Mouse (Mus musculus) forebrain, embryonic 10.5 days (tissue): Measurements from ENCODE around the gene AC161166.1. TPM values are rescaled to one million over a fixed set of nuclear protein-coding genes. Genes with fewer than 3 reads are reported as not detected.
"Not testable (repeated sequence)": the region's sequence is repeated elsewhere in the genome, so short reads cannot be mapped to it uniquely, and the experiment has no call there.

ENCODE experiments used
- DNase-seq: peaks from one replicate; pipeline ENCODE4 v3.0.0-alpha.2; 2017; ENCODE audit warnings: low spot score; ENCODE audit errors: extremely low spot score
- H3K27ac ChIP-seq: fragments of 300-500 bp; sonication (generic); 2 replicates; pipeline ENCODE4 v1.5.1; 2016; ENCODE audit warnings: mild to moderate bottlenecking
- H3K27me3 ChIP-seq: fragments of 300-500 bp; sonication (generic); 2 replicates; pipeline ENCODE4 v1.6.1; 2016; ENCODE audit warnings: mild to moderate bottlenecking; ENCODE audit not compliant: poor library complexity, severe bottlenecking
- H3K36me3 ChIP-seq: fragments of 300-500 bp; sonication (generic); replicated peaks from 2 replicates; pipeline ENCODE4 v1.6.1; 2016; ENCODE audit warnings: mild to moderate bottlenecking, moderate library complexity
- H3K4me1 ChIP-seq: fragments of 300-500 bp; sonication (generic); 2 replicates; pipeline ENCODE4 v1.6.1; 2016
- H3K4me3 ChIP-seq: fragments of 300-500 bp; sonication (generic); 2 replicates; pipeline ENCODE4 v1.5.1; 2016; ENCODE audit warnings: mild to moderate bottlenecking, moderate library complexity
- H3K9me3 ChIP-seq: fragments of 300-500 bp; sonication (generic); 2 replicates; pipeline ENCODE4 v1.6.1; 2016; ENCODE audit warnings: mild to moderate bottlenecking, moderate library complexity
- WGBS: fragments of 180-500 bp; shearing (Covaris S2); methylation state at CpG from one replicate; pipeline ENCODE4 v1.1.7; 2016; 5-methylcytosine and 5-hydroxymethylcytosine counted together
- polyA plus RNA-seq: library from polyadenylated mRNA; unstranded; fragments of >200 nt; fragmentation: Nextera tagmentation; extraction: Ambion mirVana; gene quantifications from 2 replicates; pipeline ENCODE4 v1.2.1, GENCODE M21; 2016

Gene AC161166.1
- polyA plus RNA-seq, 1 experiment from 2014 or later, result 0.82 TPM

DNA sequence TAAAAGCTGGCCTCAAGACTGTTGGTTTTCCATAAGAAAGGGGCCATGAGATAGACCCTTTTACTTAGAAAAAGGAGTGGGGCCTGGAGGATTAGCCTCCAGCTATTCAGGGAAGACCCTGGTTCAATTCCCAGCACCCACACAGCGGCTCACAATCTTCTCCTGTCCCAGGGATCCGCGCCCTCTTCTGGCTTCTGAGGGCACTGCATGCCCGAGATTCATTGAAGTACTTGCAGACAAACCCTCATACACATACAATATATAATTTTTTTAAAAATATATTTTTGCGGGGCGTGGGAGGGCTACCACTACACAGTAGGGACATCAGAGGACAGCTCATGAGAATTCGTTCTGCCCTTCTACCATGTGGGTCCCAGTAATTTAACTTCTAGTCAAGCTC, 11.3 kb downstream of the AC161166.1 start:
- Histone ChIP-seq H3K36me3 (peaks cover 39% of the 10 kb centered on the region), H3K27ac (no peak overlapping the region), H3K4me1 (peaks cover 38% of the 10 kb centered on the region), H3K9me3 (peaks cover 11% of the 10 kb centered on the region), H3K27me3 (peaks cover 68% of the 10 kb centered on the region), H3K4me3 (no peak overlapping the region)
- WGBS, result 33% methylated on average over 7 of the region's 7 CpGs
- DNase-seq, result no peak

DNA sequence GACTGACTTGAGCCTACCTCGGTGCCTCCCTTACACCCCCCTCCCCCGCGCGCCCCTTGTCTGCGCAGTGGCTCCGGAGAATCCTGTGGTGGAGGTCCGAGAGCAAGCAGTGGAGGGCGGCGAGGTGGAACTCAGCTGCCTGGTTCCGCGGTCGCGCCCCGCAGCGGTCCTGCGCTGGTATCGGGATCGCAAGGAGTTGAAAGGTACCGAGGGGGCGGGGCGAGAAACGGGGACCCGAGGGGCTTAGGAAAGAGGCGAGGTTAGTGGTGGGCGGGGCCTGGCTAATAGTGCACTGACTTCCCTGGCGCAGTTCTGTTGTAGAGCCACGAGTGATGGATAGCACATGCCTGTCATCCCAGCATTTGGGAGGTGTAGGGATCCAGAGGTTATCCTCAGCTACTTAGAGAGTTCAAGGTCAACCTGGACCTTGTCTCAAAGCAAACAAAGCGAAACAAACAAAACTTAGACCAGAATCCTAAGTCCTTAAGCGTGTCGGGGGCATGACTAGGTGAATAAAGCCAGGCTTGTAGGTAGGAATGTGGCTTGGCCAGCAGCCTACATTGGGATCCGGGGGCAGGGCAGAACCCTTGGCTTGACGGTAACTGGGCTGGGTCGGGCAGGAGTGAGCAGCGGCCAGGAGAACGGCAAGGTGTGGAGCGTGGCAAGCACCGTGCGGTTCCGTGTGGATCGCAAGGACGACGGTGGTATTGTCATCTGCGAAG, 12.2 kb downstream of the AC161166.1 start:
- Histone ChIP-seq H3K27ac (0 out of 2 replicates have a peak overlapping the region, but pooled peaks have one; percentile 31), H3K36me3 (peaks cover 40% of the 10 kb centered on the region), H3K4me3 (peak overlapping the region; percentile 46), H3K9me3 (peaks cover 11% of the 10 kb centered on the region), H3K27me3 (peaks cover 68% of the 10 kb centered on the region), H3K4me1 (peaks cover 29% of the 10 kb centered on the region)
- 13% methylated on average over 43 of the region's 43 CpGs for WGBS
- DNase-seq, result no peak

DNA sequence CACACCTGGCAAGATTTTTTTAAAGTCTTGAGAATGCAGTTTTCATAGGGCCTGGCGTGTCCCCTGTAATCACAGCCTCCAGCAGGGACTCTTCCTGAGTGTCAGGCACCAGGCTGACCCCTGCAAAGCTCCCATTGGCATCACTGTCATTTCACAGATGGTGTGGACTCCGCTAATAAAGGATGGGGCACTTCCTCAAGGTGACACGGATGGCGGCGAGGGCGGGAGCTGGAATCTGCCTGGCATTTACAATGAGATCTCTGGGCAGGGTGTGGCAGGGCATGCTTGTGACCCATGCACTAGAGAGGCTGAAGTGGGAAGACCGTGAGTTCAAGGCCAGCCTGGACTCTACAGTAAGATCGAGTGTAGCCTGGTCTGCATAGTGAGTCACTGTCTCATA, 24.0 kb downstream of the AC161166.1 start:
- H3K36me3 ChIP-seq, result peaks cover 20% of the 10 kb centered on the region
- H3K27me3 ChIP-seq, result peaks cover 27% of the 10 kb centered on the region
- no peak overlapping the region for H3K4me3 ChIP-seq
- H3K9me3 ChIP-seq, result no peaks in the 10 kb centered on the region
- H3K27ac ChIP-seq, result no peak overlapping the region
- WGBS, result 87% methylated on average over 8 of the region's 8 CpGs
- no peak for DNase-seq
- H3K4me1 ChIP-seq, result peaks cover 30% of the 10 kb centered on the region

- 49% methylated on average over 3 of the region's 3 CpGs for WGBS
- Histone ChIP-seq H3K4me3 (peak overlapping the region; percentile 13; the same call in 1 of the 2 replicates), H3K27me3 (peaks cover 36% of the 10 kb centered on the region), H3K36me3 (peaks cover 19% of the 10 kb centered on the region), H3K27ac (peak overlapping the region; percentile 83), H3K4me1 (peaks cover 39% of the 10 kb centered on the region), H3K9me3 (no peaks in the 10 kb centered on the region)
- no peak for DNase-seq
These were observed 24.9 kb downstream of the AC161166.1 start for GRCm38 (mm10) chr7:24487403-24487802.

- Histone ChIP-seq H3K4me3 (peak overlapping the region; percentile 20; the same call in 1 of the 2 replicates), H3K4me1 (peaks cover 44% of the 10 kb centered on the region)
These were observed 25.6 kb downstream of the AC161166.1 start for GRCm38 (mm10) chr7:24486654-24487130.

DNA sequence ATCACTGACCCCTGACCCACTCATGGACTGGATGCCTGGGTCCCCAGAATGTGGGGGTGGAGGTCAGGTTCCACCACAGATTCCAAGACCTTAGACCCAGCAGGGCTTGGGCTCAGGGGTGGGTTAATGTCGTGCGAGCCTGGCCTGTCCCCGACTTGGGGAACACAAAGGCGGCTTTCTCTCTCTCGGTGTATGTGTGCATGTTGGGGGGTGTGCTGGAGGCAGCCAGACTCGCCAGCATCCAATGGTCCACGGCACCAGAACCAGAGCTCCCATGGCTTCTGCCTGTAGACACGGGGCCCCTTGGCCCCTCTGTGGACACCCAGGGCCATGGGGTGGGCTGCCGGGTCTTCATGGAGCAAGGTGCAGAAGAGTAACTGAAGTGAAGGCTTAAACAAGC, 26.8 kb downstream of the AC161166.1 start:
- WGBS, result 75% methylated on average over 9 of the region's 9 CpGs
- Histone ChIP-seq H3K27me3 (peaks cover 54% of the 10 kb centered on the region), H3K4me3 (no peak overlapping the region), H3K9me3 (no peaks in the 10 kb centered on the region), H3K36me3 (peaks cover 8% of the 10 kb centered on the region), H3K27ac (peak overlapping the region; percentile 83; the same call in 1 of the 2 replicates), H3K4me1 (peaks cover 56% of the 10 kb centered on the region)
- no peak for DNase-seq

More at GRCm38 (mm10) chr7:24486654-24487130, 25.6 kb downstream of the AC161166.1 start:
- 49% methylated on average over 9 of the region's 9 CpGs for WGBS
- DNase-seq, result no peak
- H3K9me3 ChIP-seq, result no peaks in the 10 kb centered on the region
- H3K27me3 ChIP-seq, result peaks cover 42% of the 10 kb centered on the region
- H3K27ac ChIP-seq, result peak overlapping the region; percentile 83
- H3K36me3 ChIP-seq, result peaks cover 12% of the 10 kb centered on the region

DNA sequence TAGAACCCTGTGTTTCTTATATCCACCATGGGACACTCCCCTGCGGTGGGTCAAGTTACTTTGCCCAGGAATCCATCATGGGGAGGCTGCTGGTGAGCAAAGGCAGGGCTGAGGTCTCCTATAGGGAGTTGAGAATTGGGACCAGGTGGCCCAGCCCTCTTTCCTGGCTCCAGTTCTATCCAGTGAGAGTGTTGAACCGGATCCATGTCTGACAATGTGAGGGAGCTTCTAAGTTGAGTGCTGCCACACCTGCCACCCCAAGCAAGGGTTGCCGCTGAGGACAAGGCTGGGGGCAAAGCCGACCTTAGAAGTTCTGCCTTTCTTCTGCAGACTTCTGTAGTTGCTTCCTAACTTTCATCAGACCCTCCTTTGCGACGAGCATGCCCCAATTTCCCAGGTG, 29.0 kb downstream of the AC161166.1 start:
- Histone ChIP-seq H3K4me1 (peaks cover 67% of the 10 kb centered on the region), H3K27me3 (peaks cover 76% of the 10 kb centered on the region), H3K4me3 (peak overlapping the region; percentile 81; the same call in 1 of the 2 replicates)
- WGBS, result 57% methylated on average over 6 of the region's 6 CpGs
- DNase-seq, H3K27ac ChIP-seq, H3K9me3 ChIP-seq, H3K36me3 ChIP-seq: not testable (repeated sequence)

DNA sequence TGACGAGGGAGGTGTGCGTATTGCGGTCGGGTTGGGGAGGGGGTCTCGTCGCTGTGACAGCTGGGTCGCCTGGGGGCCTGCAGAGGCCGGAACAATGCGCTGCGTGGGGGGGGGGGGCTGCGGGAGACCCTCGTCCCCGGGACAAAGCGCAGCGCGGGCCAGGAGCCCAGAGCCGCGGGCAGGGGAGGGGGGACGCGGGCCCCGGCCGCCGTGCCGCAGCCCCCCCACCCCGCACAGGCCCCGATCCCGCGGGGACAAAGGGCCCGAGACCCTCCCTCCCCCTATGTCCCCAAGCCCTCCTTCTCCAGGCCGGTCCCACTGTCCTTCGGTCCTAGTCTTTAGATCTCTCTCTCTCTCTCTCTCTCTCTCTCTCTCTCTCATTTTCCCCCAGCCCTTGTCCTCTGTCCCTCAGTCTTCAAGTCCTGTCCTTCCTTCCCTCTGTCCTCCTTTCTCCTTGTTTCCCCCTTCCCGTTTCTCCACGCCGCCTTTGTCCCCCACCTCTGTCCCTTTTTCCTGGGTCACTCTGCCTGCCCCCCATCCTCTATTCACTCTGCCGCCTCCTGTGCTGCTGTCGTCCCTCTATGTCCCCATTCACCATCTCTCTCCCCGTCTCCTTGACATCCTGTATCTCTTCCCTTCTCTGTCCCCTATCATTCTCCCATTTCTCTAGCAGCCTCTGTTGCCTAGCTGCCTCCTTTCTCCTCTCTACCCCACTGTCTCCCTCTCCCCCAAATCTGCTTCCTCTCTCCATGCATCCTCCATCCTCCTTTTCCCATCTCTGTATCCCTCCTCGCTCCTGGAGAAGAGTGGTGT, 29.8 kb downstream of the AC161166.1 start:
- WGBS, result 4% methylated on average over 18 of the region's 38 CpGs
- H3K4me3 ChIP-seq, result peak overlapping the region; percentile 81
- no peak for DNase-seq
- peak overlapping the region; percentile 92 for H3K27ac ChIP-seq
- peaks cover 63% of the 10 kb centered on the region for H3K4me1 ChIP-seq
- no peaks in the 10 kb centered on the region for H3K36me3 ChIP-seq
- H3K27me3 ChIP-seq, result peaks cover 81% of the 10 kb centered on the region
- H3K9me3 ChIP-seq, result peaks cover 3% of the 10 kb centered on the region; the same call in 1 of the 2 replicates

DNA sequence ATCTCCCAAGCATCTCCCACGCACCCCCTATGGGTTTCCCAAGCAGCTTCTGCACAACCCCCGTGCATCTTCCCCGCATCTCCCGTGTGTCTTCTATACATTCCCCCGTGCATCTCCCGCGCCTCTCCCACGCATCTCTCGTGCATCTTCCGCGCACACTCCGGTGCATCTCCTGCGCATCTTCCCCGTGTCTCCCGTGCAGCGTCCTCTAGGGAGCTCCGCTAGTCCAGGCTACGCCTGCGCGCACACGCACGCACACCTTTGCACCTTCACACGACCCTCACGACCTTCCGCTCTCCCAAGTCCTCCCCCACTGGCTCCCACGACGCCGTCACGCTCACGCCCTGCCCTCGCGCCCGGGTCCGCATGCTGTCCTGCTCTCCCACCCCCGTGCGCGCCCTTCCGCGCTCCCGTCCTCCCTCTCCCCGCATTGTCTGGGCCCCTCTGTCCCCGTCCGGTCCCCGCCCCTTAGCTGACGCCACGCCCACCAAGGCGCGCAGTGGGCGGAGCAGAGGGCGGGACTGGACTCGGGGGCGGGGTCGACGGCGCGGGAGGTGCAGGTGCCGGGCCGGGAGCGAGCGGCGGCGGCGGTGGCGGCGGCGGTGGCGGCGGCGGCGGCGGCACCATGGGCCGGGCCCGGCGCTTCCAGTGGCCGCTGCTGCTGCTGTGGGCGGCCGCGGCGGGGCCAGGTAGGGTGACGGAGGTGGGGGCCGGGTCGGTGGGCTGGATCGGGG, 30.6 kb downstream of the AC161166.1 start, which contains the start of gene Cadm4:
Gene Cadm4, plus strand, starts transcription at position 550 of the 734 bp plus-strand sequence.
- under 1% methylated on average over 82 of the region's 83 CpGs for WGBS
- Histone ChIP-seq H3K36me3 (no peaks in the 10 kb centered on the region), H3K9me3 (peaks cover 3% of the 10 kb centered on the region; the same call in 1 of the 2 replicates), H3K4me3 (peak within 1 kb of the TSS; percentile 81), H3K27me3 (peaks cover 81% of the 10 kb centered on the region), H3K27ac (peak within 1 kb of the TSS; percentile 92), H3K4me1 (peaks cover 56% of the 10 kb centered on the region)
- DNase-seq, result peak; percentile 88

- DNase-seq, result no peak
- peaks cover 80% of the 10 kb centered on the region for H3K27me3 ChIP-seq
- 11% methylated on average over 14 of the region's 14 CpGs for WGBS
- peak overlapping the region; percentile 81 for H3K4me3 ChIP-seq
- peak overlapping the region; percentile 92 for H3K27ac ChIP-seq
- H3K4me1 ChIP-seq, result peaks cover 50% of the 10 kb centered on the region
- H3K9me3 ChIP-seq, result peaks cover 3% of the 10 kb centered on the region; the same call in 1 of the 2 replicates
- H3K36me3 ChIP-seq, result no peaks in the 10 kb centered on the region
These were observed 31.2 kb downstream of the AC161166.1 start for GRCm38 (mm10) chr7:24480986-24481473.

GRCm38 (mm10) chr7:24480121-24480941, 31.9 kb downstream of the AC161166.1 start:
- Histone ChIP-seq H3K36me3 (no peaks in the 10 kb centered on the region), H3K27ac (no peak overlapping the region), H3K9me3 (peaks cover 3% of the 10 kb centered on the region; the same call in 1 of the 2 replicates), H3K27me3 (peaks cover 73% of the 10 kb centered on the region), H3K4me3 (peak overlapping the region; percentile 81; the same call in 1 of the 2 replicates), H3K4me1 (peaks cover 43% of the 10 kb centered on the region)
- WGBS, result 69% methylated on average over 18 of the region's 18 CpGs
- DNase-seq, result no peak
